Mouse (Mus musculus) E14TG2a.4 (cell line): ENCODE data around the gene Itpr2.

Source experiments
- CTCF ChIP-seq: conservative IDR thresholded peaks from 2 replicates; pipeline ENCODE4 v1.5.1; 2014; ENCODE audit warnings: low read length
- NANOG ChIP-seq: IDR thresholded peaks from 2 replicates; pipeline ENCODE4 v1.6.1; 2014; ENCODE audit warnings: borderline replicate concordance, low read length, mixed read lengths

- TF ChIP-seq CTCF (no peak), NANOG (no peak)
Observed at GRCm38 (mm10) chr6:146452474-146452873, 49.5 kb downstream of the Itpr2 start.
